Mouse (Mus musculus): ENCODE data around the gene Hexim1.

Hexim1 gene

GRCm38 (mm10) chr11:103116008-103116818 lies at the start of gene Hexim1:
Gene Hexim1 (plus strand): TSS chr11:103116231.
- peak; percentile 99 for DNase-seq (ENCODE audit: low spot score)

- no peak for DNase-seq (ENCODE audit: low spot score)
Observed at GRCm38 (mm10) chr11:103067051-103067361, 49.0 kb upstream of the Hexim1 start.

GRCm38 (mm10) chr11:103067457-103068001 lies 48.5 kb upstream of the Hexim1 start:
- DNase-seq (ENCODE audit: low spot score), result peak; percentile 50

GRCm38 (mm10) chr11:103068272-103068671 lies 47.8 kb upstream of the Hexim1 start:
- DNase-seq (ENCODE audit: low spot score), result no peak

GRCm38 (mm10) chr11:103068884-103069283 lies 47.1 kb upstream of the Hexim1 start:
- DNase-seq (ENCODE audit: low spot score), result no peak

GRCm38 (mm10) chr11:103069731-103070130 lies 46.3 kb upstream of the Hexim1 start:
- no peak for DNase-seq (ENCODE audit: low spot score)

- DNase-seq (ENCODE audit: low spot score), result no peak
Observed at GRCm38 (mm10) chr11:103070322-103070880, 45.6 kb upstream of the Hexim1 start.

GRCm38 (mm10) chr11:103073671-103074070 lies 42.4 kb upstream of the Hexim1 start:
- no peak for DNase-seq (ENCODE audit: low spot score)

- DNase-seq (ENCODE audit: low spot score), result no peak
Observed at GRCm38 (mm10) chr11:103074121-103074650, 41.8 kb upstream of the Hexim1 start.

GRCm38 (mm10) chr11:103074796-103075323 lies 41.2 kb upstream of the Hexim1 start:
- no peak for DNase-seq (ENCODE audit: low spot score)

- DNase-seq (ENCODE audit: low spot score), result no peak
Observed at GRCm38 (mm10) chr11:103076010-103076409, 40.0 kb upstream of the Hexim1 start.

GRCm38 (mm10) chr11:103076581-103076980 lies 39.5 kb upstream of the Hexim1 start:
- no peak for DNase-seq (ENCODE audit: low spot score)

- no peak for DNase-seq (ENCODE audit: low spot score)
Observed at GRCm38 (mm10) chr11:103078131-103078530, 37.9 kb upstream of the Hexim1 start.

GRCm38 (mm10) chr11:103080323-103081091 lies 35.5 kb upstream of the Hexim1 start:
- no peak for DNase-seq (ENCODE audit: low spot score)

GRCm38 (mm10) chr11:103081631-103082030 lies 34.4 kb upstream of the Hexim1 start:
- DNase-seq (ENCODE audit: low spot score), result no peak

GRCm38 (mm10) chr11:103093306-103093705 lies 22.7 kb upstream of the Hexim1 start:
- no peak for DNase-seq (ENCODE audit: low spot score)

- DNase-seq (ENCODE audit: low spot score), result no peak
Observed at GRCm38 (mm10) chr11:103093862-103094833, 21.9 kb upstream of the Hexim1 start.

- DNase-seq (ENCODE audit: low spot score), result no peak
Observed at GRCm38 (mm10) chr11:103095107-103095670, 20.8 kb upstream of the Hexim1 start.

- DNase-seq (ENCODE audit: low spot score), result no peak
Observed at GRCm38 (mm10) chr11:103095801-103096200, 20.2 kb upstream of the Hexim1 start.

Measured in testis, postnatal 14 days (tissue).